In the genomic region with DNA sequence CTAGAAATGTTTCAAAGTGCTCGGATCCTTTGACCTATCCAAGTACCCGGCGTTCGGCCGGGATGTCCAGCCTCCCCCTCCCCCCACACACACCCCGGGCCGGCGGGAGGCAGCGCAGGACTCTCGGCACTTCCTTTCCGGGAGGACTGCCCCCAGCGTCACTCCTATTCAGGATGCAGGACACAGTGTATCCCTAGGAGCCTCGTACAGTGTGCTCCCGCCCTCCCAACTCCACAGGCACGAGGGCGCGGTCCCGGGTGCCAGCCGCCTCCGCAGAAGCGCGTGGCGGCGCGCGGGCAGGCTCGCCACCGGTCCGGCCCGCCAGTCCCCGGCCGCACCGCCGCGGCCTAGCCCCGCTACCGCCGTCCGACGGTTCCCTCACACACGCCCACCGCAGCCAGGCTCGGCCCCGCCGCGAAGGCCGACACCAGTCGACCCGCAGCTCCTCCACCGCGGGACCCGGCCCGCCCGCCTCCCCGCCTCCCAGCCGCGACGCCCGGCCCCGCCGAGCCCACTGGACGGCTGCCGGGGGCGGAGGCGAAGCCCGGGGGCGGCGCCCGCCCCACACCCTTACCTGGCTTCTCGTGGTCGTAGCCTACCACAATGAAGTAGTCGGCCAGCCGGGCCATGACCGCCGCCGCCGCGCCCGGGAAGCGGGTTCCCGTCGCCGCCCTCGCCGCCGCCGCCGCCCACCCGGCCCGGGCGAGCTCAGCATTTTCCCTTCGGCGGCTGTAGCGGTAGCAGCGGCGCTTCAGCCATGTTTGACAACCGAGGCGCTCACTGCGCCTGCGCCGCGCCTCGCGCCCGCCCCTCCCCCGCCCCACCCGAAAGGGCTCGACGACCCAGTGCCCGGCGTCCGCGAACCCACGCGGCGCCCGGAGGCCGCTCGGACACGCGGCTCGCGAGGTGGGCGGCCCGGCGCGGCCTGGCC, we compare ENCODE assay signal across 8 mouse cellular contexts. TPM values are rescaled to one million over a fixed set of nuclear protein-coding genes. Genes with fewer than 3 reads are reported as not detected.
DNase-seq lines count a peak whose midpoint lies in the region; ATAC-seq and TF ChIP-seq lines count a peak whose summit lies in the region.

A gene (minus strand): TSS at position 790 of the 931 bp plus-strand sequence.

- peak within 1 kb of the TSS; percentile 87 for H3K4me2 ChIP-seq in forebrain, embryonic 11.5 days (ENCODE audit: low read depth, low read length, severe bottlenecking)
- H3K4me2 ChIP-seq in heart, embryonic 14.5 days (ENCODE audit: low read length), result peak within 1 kb of the TSS; percentile 86
- H3K4me2 ChIP-seq in liver, embryonic 14.5 days (ENCODE audit: low read depth), result peak within 1 kb of the TSS; percentile 61
- peak within 1 kb of the TSS; percentile 84 for H3K4me2 ChIP-seq in neural tube, embryonic 14.5 days (ENCODE audit: low read depth, low read length)

- H3K27ac ChIP-seq in forebrain, embryonic 11.5 days (ENCODE audit: low read depth, low read length), result peak within 1 kb of the TSS; percentile 95
- peak within 1 kb of the TSS; percentile 87 to 99 for H3K27ac ChIP-seq in heart, embryonic 14.5 days (replicated peaks in 1 of 2; ENCODE audit: control insufficient read depth in 1 of 2, insufficient read depth in 1 of 2, low read depth in 2 of 2, low read length in 2 of 2)
- peak within 1 kb of the TSS; percentile 50 for H3K27ac ChIP-seq in liver, embryonic 14.5 days
- peak within 1 kb of the TSS; percentile 98 for H3K27ac ChIP-seq in neural tube, embryonic 14.5 days (ENCODE audit: low read depth, low read length)

- H3K9ac ChIP-seq in forebrain, embryonic 11.5 days (ENCODE audit: low read length), result peak within 1 kb of the TSS; percentile 94
- peak within 1 kb of the TSS; percentile 90 for H3K9ac ChIP-seq in heart, embryonic 14.5 days (ENCODE audit: low read length)
- H3K9ac ChIP-seq in liver, embryonic 14.5 days (replicated peaks), result peak within 1 kb of the TSS; percentile 59
- peak within 1 kb of the TSS; percentile 95 for H3K9ac ChIP-seq in neural tube, embryonic 14.5 days (replicated peaks; ENCODE audit: low read depth, low read length)

- H3K4me1 ChIP-seq in forebrain, embryonic 11.5 days (replicated peaks; ENCODE audit: control insufficient read depth, insufficient read depth, low read length), result peaks cover 10% of the 10 kb centered on the region; the same call in 1 of the 2 replicates
- H3K4me1 ChIP-seq in heart, embryonic 14.5 days (ENCODE audit: control insufficient read depth in 2 of 2, insufficient read depth in 2 of 2, low read length in 2 of 2), result peaks cover 12 to 28% of the 10 kb centered on the region in 2 experiments
- peaks cover 0 to 9% of the 10 kb centered on the region in 2 experiments; a peak in 2 of 4 replicates for H3K4me1 ChIP-seq in liver, embryonic 14.5 days (replicated peaks; ENCODE audit: control insufficient read depth in 2 of 2, insufficient read depth in 2 of 2, low read length in 1 of 2)
- 0 out of 2 replicates have a peak, but pooled peaks cover 3% of the 10 kb centered on the region for H3K4me1 ChIP-seq in neural tube, embryonic 14.5 days (ENCODE audit: control insufficient read depth, insufficient read depth, low read length)

- H3K27me3 ChIP-seq in forebrain, embryonic 11.5 days (ENCODE audit: control insufficient read depth, insufficient read depth, low read length), result no peaks in the 10 kb centered on the region
- no peaks in the 10 kb centered on the region; the same call in 1 of the 2 replicates for H3K27me3 ChIP-seq in heart, embryonic 14.5 days (ENCODE audit: control insufficient read depth, insufficient read depth, low read length)
- peaks cover 51% of the 10 kb centered on the region for H3K27me3 ChIP-seq in liver, embryonic 14.5 days (ENCODE audit: control insufficient read depth, insufficient read depth, low read length)
- H3K27me3 ChIP-seq in neural tube, embryonic 14.5 days (ENCODE audit: control insufficient read depth, insufficient read depth, low read length), result no peaks in the 10 kb centered on the region

- WGBS in forebrain, embryonic 11.5 days, result under 1% methylated on average over 109 of the region's 127 CpGs
- under 1% methylated on average over 108 of the region's 127 CpGs for whole genome bisulfite sequencing in heart, embryonic 14.5 days
- under 1% methylated on average over 90 of the region's 127 CpGs for WGBS in liver, embryonic 14.5 days (ENCODE audit: insufficient replicate concordance)
- under 1% methylated on average over 89 of the region's 127 CpGs for WGBS in neural tube, embryonic 14.5 days

- H3K36me3 ChIP-seq in forebrain, embryonic 11.5 days (ENCODE audit: control insufficient read depth, insufficient read depth, low read length), result no peaks in the 10 kb centered on the region
- no peaks in the 10 kb centered on the region for H3K36me3 ChIP-seq in heart, embryonic 14.5 days (ENCODE audit: control insufficient read depth, insufficient read depth, low read length)
- no peaks in the 10 kb centered on the region for H3K36me3 ChIP-seq in liver, embryonic 14.5 days (replicated peaks; ENCODE audit: control insufficient read depth, insufficient read depth, low read depth)
- no peaks in the 10 kb centered on the region for H3K36me3 ChIP-seq in neural tube, embryonic 14.5 days (ENCODE audit: control insufficient read depth, insufficient read depth, low read length)

- TF ChIP-seq CTCF in liver, embryonic 14.5 days (IDR thresholded peaks at IDR 0.05; ENCODE audit: low read depth), result no peak

- no peaks in the 10 kb centered on the region for H3K9me3 ChIP-seq in forebrain, embryonic 11.5 days (ENCODE audit: control insufficient read depth, low read length)
- H3K9me3 ChIP-seq in heart, embryonic 14.5 days (ENCODE audit: control insufficient read depth, low read length), result no peaks in the 10 kb centered on the region
- H3K9me3 ChIP-seq in liver, embryonic 14.5 days (ENCODE audit: control insufficient read depth, low read length), result no peaks in the 10 kb centered on the region
- no peaks in the 10 kb centered on the region for H3K9me3 ChIP-seq in neural tube, embryonic 14.5 days (ENCODE audit: control insufficient read depth, low read length)

- DNase-seq in A20 (ENCODE audit: low read depth, low spot score), result peak; percentile 91
- DNase-seq in adrenal gland, postnatal 4 days (ENCODE audit: low spot score in 2 of 2), result peak; percentile 50 to 62
- peak; percentile 95 for DNase-seq in forebrain, embryonic 11.5 days (ENCODE audit: low spot score)
- peak; percentile 92 for DNase-seq in kidney, postnatal 14 days
- DNase-seq in liver, embryonic 14.5 days (ENCODE audit: low read depth in 3 of 3, low spot score in 3 of 3), result no peak
- DNase-seq in testis, postnatal 14 days (ENCODE audit: low spot score), result peak; percentile 90

- no peak for TF ChIP-seq EP300 in liver, embryonic 14.5 days (IDR thresholded peaks at IDR 0.05; ENCODE audit: low read depth)

- ATAC-seq in forebrain, embryonic 11.5 days (replicated peaks; ENCODE audit: low FRiP score), result peak; percentile 94
- peak; percentile 91 for ATAC-seq in heart, embryonic 14.5 days (ENCODE audit: insufficient number of reproducible peaks, insufficient read depth, low FRiP score, low read depth)
- ATAC-seq in liver, embryonic 14.5 days (ENCODE audit: insufficient read depth), result peak; percentile 77
- peak; percentile 91 for ATAC-seq in neural tube, embryonic 14.5 days (ENCODE audit: low read depth)

- peak within 1 kb of the TSS; percentile 94 for H3K4me3 ChIP-seq in forebrain, embryonic 11.5 days (ENCODE audit: low read depth, low read length)
- H3K4me3 ChIP-seq in heart, embryonic 14.5 days (ENCODE audit: control insufficient read depth in 1 of 2, insufficient read depth in 1 of 2, low read depth in 1 of 2, low read length in 2 of 2), result peak within 1 kb of the TSS; percentile 73 to 86
- H3K4me3 ChIP-seq in liver, embryonic 14.5 days (ENCODE audit: insufficient read depth in 1 of 2, low read depth in 2 of 2, low read length in 2 of 2), result peak within 1 kb of the TSS; percentile 58 to 64
- peak within 1 kb of the TSS; percentile 96 for H3K4me3 ChIP-seq in neural tube, embryonic 14.5 days (ENCODE audit: low read depth, low read length)

RNA-seq across cellular contexts. Expression of the gene that starts here (rescaled TPM):
- 10 to 100 TPM; 73.6 to 76.2 TPM for total RNA-seq in adrenal gland, postnatal 4 days (2021)
- polyA plus RNA-seq in forebrain, embryonic 11.5 days (2014; fragmentation: Nextera tagmentation; extraction: Ambion mirVana), result 45.1 and 46.2 TPM in 2 replicates
- 37.1 and 38.4 TPM in 2 replicates for polyA plus RNA-seq in heart, embryonic 14.5 days (2014; fragmentation: Nextera tagmentation; extraction: Ambion mirVana)
- polyA plus RNA-seq in liver, embryonic 14.5 days (2012; rRNA removed), result 2.6 and 2.9 TPM in 2 replicates
- 3.3 TPM in 2 replicates for polyA plus RNA-seq in liver, embryonic 14.5 days (2014; fragmentation: Nextera tagmentation; extraction: Ambion mirVana)
- 66.5 and 83.1 TPM in 2 replicates for polyA plus RNA-seq in neural tube, embryonic 14.5 days (2014; fragmentation: Nextera tagmentation; extraction: Ambion mirVana)

Comparison
In these comparisons a context has a peak if more than half of its experiments do, and no peak if none do; other contexts are left out.
1. DNase-seq: peak in A20 (single experiment), adrenal gland, postnatal 4 days (2 of 2), forebrain, embryonic 11.5 days (single experiment), kidney, postnatal 14 days (single experiment) and testis, postnatal 14 days (single experiment); none in liver, embryonic 14.5 days (0 of 3).
2. Peak in every context shown above with its lines, with median percentiles within 50 percentile points of each other: ATAC-seq, H3K27ac ChIP-seq, H3K4me2 ChIP-seq, H3K4me3 ChIP-seq and H3K9ac ChIP-seq.